Mouse (Mus musculus) frontal cortex, postnatal 14 days (tissue): ENCODE measurements around the gene Tmem72.

Source experiments
- DNase-seq, 2 experiments: peaks; one replicate each; pipeline ENCODE4 v3.0.0; 2022; ENCODE audit warnings: low spot score in 2 of 2

Gene Tmem72

DNA sequence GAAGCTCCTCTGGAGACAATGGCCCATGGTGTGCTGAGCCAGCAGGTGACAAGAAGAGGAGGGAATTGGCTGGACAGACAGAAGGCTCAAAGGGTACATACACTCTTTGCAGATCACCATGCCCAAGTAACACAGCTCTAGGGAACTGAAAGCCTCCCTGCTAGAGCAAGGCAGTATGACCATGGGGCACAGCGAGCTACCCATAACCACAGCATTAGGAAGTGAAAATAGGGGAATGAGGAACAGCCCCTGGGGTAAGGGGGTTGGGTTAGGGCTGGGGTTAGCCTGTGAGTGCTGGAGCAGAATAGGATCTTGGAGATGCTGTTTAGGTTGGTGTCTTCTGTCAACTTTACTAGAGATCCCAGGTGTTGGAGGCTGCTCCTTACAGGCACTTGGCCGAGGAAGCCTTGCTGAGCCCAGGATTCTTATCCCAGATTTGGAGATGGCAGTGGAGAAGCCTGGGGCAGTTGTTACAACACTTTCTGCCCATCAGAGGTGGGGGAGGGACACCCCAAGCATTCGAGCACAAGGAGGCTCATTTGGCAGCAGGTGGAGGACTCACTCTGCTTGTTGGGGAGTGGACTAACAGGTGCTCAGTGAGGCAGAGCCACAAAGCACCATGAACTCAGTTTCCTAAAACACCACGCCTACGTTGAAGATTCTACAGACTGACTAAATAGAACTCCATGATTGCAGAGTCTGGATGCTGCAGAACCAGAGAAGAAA lies 37.0 kb downstream of the Tmem72 start:
- DNase-seq = no peak

DNA sequence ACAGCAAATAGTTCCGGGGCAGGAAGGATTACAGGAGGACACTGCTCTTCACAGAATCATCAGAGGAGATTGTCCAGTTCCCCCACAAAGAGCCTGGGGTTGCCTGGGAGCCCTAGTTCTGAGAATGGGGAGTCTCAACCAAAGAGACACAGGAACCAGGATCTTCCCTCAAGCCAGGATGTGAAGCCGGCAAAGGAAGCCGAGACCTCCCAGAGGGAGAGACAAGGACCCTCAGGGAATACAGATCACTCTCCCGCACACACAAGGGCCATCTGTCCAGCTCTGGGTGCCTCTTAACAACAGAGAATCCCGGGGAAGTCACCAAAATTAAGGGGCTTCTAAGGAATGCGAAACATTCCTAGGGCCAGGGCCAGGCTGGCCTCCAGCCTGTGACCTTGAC lies 39.4 kb downstream of the Tmem72 start:
- no peak for DNase-seq

DNA sequence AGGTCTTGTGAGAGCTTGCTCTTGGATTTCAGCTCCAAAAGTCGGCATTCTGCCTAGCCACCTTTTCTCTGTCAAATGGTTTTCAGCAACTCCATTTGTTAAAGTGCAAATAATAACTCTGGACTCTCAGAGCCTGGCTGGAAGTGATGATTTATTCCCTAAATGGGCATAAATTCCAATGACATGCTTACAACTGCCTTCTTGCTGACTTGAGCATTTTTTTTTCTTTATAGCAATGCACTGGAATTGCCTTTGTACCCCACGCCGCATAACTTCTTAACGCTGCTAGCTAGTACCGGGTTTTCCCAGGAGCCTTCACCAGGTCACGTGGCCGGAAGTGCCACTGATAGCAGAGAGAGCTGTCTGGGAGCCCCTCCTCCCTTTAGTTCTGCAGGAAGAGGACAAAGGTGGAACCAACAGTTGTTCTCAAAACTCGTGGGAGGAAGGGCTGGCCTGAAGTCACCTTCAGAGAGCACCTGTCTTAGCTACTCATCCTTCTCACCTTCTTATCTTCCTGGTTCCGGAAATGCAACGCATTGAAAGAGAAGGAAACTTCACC lies 40.3 kb downstream of the Tmem72 start:
- no peak for DNase-seq

DNA sequence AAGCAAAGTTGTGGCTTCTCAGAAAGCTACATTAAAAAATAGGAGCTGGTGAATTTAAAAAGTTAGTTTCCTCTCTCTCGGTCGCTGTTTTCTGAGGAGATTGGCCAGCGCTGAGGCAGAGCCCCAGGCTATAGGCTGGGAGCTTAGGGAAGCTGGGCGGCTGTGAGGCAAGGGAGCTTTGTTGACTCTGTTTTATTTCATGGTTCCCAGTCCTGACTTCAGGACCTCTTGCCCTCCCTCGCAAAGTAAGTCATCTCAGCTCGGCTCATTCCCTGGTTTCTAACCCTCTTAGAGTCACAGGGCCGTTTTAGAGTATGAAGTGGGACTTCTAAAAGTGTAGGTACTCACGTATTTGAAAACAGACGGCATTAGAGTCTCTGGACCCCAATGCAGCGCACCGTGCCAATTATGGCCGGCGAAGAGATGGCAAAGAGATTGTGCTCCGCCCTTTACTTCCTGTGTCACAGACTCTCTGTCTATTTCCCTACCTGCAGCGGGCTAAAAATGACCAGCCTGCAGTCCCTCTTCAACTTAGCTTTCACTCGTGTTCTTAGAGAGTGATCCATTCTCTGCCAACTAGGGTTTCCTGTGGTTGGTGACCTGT lies 42.3 kb downstream of the Tmem72 start:
- no peak for DNase-seq

DNA sequence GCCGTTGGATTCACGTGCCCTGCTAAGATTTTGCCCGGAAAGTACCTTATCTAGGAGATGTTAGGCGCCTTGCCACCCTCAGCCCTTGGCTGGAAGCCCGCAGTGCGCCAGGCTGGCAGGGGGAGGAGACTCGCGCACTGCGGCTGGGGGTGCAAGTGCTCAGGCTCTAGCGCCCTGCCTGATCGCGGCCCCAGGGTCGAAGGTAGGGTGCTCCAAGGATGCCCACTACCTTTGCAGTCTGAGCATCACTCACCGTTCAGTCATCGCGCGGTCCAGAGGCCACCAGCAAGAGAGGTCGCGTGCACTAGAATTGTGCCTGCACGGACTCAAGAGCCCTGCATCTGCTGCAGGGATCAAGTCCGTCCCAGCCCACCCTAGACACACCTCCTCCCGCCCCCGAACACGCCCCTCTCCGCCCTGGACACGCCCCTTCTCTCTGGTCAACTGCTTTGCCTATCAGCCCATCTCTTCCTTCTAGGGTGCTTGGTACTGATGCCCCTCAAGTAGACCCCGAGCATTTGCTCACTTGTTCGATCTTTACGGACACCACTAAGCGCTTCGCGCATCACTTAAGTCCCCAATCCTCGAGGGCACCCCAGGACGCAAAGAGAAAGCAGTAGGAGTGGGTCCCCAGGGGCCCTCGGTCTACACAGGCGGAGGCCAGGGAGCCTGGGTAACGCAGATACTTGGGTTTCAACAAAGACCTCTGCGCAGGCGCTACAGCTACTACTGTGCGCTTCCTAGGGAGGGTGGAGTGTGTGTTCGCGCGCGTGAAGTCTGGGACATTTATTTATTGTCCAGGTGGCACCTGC lies 43.0 kb downstream of the Tmem72 start, which contains the start of gene Rassf4:
TSS of gene Rassf4 (minus strand) at position 482 of the 812 bp plus-strand sequence.
- DNase-seq = peak; percentile 42 to 63

DNA sequence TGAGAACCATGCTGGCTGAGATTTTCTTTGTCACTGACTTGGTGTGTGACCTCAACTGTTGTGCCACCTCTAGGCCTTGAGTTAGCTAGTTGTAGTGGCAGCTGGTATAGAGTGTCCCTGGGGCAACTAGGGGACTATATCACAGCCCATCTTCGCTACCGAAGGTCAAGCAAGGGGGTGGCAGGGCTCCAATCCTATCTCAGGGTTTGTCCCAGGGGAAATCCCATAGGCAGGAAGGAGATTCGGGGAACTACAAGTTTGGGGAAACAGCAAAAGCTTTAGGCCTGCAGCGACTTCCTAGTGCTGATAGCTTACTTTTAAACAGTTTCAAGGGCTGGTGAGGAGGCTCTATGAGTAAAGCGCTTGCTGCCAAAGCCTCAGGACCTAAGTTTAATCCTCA lies 44.4 kb downstream of the Tmem72 start:
- no peak for DNase-seq

DNA sequence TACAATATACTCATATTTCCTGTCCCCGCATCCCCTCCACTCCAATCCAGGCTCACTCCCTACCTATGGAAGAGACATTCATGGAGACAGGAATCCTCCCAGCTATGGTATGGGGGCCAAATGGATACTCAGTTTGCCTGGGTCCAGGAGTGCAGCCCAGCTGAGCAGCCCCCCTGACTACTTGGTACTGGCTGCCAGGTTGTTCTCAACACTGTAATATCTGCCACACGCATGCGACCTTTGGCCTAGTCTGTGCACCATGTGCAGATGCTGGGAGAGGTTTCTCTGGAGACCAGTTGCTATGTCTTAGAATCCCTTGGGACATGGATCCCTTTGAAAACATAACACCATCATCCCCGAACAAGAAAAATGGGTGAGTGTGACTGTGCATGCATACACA lies 44.9 kb downstream of the Tmem72 start:
- no peak for DNase-seq

DNA sequence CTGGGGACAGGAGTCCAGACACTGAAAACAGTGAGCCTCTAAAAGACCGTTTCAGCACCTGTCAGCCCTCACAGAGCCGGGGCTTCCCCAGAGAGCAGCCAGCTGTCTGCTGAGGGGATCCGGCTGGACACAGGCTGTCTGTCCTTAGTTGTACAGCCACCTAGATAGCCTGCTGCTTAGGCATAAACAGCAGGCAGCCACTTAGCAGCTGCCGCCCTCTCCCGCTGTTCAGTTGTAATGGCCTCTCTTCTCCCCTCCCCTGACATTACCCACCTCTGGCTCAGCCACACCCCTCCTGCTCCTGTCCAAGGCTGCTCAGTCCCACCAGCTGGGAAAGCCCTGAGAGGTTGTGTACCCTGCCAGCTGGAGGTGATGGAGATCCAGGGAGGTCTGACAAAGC lies 45.7 kb downstream of the Tmem72 start:
- DNase-seq = no peak

DNA sequence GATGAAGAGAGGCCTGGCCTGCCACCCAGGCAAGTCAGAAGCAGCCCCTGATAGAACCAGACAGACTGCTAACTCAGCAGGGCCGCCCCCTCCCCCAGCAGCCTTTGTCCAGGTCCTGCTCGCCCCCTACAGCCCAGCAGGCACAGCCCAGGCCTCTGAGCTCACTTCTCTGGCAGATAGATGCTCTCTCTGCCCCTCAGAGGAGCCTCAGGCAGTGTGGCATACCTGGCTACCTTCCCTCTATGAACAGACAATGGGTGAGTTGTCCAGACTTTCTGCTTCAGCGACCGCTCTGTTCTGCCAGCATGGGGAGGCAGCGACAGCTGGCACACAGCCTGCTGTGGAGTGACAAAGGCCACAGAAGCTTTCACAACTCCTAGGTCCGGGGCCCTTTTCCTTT lies 46.6 kb downstream of the Tmem72 start:
- DNase-seq = no peak

DNA sequence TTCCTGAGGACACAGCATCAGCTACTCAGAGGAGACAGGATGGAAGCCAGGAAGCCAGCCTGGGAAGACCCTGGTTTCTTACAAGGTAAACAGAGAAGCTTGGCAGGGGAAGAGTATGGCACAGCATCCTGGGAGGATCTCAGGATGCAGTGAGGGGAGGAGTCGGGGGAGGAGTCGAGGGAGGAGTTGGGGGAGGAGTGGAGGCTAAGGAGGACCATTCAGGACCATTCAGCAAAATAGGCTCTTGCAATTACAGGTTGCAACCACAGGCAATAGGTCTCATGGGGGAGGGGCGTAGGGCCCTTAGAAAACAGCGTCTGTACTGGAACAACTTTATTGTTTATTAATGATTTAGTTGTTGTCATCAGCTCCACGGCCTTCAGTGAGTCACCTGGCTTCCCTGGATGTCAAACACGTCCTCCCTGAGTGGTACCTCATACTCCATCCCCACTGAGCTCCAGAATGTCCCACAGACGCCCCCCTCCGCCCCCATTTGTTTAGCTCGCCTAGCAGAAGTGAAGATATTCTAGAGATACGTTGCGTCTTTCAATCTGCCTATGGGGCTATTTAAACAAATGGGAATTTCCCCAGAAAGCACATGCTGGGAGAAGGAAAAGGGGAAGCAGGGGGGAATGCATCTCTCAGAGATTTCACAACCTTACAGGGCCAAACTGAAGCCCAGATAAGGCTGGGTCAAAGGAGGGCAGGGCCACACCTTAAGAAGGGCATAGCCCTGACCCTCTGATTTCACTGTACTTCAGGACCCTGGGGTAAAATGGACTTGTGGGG lies 47.8 kb downstream of the Tmem72 start:
- no peak for DNase-seq

DNA sequence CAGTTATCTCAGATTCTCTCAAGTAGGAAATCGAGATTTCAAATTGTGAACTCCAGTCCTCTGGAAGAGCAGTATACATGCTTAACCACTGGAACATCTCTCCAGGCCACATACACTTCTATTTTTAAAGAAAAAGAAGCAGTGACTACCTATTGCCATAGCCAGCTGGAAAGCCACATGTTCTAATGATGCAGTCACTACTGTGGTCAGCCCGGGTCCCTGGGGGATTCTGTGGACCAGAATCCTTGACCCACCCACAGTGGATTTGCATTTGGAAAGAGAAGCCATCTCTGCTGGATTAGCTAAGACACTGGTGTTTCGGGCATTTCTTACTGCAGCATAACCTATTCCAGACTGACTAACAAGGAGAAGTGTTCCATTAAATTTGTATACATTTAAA lies 49.3 kb downstream of the Tmem72 start:
- no peak for DNase-seq

DNA sequence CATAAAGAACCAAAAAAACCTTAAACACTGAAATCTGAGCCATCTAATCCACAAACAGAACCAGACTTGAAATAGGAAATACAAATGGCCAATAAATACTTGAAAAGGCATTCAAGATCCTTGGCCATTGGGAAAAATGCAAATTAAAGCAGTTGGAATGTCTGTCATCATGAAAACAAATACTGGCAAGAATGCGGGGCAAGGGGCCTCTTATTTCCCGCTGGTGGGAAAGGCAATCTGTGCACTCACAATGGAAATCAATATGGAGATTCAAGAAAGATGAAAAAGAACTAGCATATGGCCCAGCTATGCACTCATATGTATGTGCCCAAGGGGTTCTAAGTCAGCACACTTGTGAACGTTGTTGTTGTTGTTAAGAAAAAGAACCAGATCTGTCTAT lies 49.8 kb downstream of the Tmem72 start:
- no peak for DNase-seq

DNA sequence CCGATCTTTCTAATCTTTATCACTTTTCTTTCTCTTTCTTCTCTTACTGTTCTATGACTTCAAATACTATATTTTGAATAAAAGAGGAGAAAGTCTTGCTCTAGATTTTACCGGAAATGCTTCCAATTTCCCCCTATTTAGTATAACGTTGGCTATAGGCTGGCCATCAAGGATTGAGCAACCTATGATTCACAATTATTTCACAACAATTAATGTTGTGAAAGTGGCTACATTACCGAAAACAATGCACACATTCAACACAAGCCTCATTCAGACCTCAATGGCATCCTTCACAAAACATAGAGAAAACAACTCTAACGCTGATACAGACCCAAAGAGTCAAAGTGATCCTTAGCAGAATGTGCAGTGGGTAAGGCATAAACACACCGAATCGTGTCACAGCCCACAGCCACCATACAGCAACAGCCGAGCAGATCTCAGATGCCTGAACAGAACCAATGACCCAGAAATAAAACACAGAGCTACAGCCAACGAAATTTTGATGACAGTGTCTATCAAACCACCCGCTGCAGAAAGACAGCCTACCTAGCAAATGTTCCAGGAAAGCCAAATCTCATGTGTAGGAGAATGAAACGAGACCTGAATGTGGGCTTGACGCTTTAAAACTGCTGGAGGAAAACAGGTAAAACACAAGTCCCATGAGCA lies 50.5 kb downstream of the Tmem72 start:
- DNase-seq = no peak

DNA sequence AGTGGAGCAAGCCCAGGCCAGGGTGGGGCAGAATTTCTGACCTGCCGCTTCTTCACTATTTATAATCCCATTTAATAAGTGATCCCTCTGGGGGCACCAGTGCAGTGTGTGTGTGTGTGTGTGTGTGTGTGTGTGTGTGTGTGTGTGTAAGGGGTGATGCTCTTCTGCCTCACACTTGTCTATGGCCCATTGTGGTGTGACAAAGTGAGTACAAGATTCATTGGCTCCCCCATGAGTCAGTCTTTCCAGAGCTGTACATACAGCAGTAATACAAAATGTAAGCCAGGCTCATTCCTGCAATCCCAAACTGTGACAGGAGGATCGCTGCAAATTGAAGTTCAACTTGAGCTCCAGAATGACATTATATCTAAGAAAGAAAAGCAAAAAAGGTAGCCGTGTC lies 51.9 kb downstream of the Tmem72 start:
- DNase-seq = no peak

DNA sequence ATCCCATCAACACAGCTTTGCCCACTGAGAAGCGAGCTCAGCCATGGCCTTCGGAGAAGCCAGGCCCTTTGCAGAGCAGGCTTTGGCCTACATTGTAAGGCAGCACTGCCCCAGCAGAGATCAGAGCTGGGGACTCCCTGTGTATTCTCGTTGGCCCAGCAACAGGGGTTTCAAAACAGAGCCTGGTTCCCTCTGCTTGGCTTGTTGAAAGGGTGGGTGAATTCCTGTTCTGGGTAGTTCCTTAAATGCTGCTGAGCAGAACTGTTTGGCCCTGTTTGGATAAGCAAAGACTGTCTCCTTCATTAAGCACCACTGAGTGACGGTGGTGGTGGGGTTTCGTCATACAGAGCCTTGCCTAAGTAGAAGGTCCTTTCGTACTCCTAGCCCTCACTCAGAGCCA lies 52.7 kb downstream of the Tmem72 start:
- no peak for DNase-seq

DNA sequence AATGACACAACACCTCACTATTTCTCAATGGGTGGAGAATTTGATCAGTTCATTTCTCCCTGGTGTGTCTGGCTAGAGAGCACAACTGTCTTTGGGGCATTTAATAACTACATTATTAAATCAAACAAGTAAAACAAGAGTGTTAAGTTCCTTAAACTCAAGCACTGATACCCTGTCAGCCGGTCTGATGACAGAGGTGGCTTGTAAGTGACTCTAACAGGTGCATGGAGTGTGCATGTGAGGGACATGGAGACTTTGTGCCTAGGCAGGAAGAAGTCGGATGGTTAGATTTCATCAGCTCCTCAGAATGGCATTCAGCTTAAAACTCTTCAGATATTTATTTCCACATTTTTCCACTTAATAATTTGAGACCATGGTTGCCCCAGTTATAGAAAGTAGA lies 53.3 kb downstream of the Tmem72 start:
- DNase-seq = no peak

DNA sequence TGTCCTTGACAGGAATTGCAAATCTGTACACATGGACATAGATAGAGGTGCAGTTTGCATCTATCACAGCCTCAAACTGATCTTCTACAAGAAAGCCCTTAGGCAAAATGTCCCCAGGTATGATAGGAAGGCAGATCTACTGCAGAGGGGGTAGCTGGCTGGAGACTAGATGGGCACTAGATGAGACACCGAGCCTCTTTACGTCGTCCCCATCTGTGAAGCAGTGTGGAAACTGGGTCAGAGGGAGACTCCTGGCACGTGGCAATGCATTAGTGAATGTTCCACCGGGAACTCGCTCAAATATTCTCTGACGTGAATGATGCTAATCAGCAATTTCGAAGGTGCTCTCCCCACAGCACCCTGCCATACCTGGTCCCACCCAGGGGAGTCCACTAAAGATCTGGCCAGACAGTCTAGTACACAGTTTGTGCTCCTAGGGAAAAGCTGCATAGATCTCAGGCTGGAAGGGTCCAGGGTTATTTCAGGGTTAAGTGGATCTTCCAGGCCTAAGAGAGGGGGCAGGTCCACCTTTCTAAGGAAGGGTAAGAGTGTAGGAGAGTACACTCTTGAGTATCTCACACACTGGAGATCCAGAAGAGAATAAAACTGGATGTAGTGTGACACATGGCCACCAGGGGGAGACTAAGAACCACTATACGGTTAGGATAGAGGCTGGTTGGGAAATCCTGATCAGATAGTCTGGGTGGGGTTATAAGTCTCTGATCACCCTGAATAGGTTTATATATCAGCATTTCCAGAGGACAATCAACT lies 62.8 kb downstream of the Tmem72 start:
- DNase-seq = peak in 1 of 2 experiments; percentile 69

DNA sequence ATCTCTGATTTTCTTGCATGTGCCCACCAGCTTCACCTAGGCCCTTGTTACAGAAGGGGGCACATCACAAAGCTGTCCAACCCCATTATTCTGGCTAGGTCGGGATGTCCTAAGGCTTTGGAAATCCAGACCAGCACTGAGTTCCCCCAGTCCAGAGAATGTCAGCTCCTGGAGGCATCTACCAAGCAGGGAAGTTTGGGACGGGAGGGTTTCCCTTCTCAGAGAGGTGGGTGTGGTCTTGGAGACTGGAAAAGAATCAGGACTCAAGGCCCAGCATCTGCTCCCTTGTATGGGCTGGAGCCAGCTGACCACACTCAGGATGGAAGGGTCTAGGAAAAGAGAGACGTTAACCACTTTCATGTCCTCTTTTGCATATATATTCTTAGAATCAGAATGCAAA lies 63.5 kb downstream of the Tmem72 start:
- DNase-seq = no peak

DNA sequence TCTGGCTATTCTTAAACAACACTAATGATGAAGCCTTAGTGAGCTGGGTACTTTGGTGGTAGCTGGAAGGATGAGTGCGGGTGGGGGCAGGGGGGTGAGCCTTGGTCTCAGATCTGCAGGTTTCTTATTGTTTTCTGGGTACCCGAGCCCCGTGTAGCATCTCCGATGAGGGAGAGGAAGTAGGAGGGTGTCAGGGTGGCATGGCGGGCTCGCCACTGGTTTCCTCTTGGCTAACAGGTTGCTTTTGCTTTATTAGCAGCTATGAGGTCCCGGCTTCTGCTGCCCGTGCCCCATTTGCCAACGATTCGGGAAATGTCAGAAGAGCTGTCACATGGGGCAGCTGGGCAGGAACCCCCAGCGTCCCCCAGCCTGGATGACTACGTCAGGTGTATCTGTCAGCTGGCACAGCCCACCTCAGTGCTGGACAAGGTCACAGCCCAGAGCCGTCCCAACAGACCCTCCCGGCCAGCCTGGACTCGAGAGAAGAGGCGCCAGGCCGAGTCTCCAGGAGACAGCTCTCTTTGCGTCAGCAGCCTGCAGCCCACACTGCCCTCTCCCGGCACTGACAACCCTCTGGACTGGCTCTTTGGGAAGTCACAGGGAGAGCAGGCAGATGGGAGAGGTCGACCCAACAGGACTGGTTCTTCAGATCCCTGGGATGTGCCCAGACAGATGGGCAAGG lies 65.1 kb downstream of the Tmem72 start:
- no peak for DNase-seq

DNA sequence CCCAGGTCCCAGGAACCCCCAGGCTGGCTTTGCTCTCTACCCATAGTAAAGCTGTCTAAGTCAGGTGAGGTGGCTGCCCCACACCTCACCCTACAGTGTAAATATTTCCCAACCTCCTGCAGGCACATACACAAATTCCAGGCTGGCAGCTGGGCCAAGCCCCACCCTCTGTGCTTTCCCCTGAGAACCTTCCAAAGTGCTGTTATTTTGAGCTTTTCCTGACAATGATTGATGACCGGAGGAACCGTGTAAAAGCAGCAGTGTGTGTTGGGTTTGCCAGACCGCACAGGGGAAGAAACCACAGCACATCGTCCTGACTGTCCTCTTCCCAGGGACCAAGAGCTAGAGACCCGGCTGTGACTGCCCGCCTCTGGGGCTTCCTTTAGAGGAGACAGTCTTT lies 66.3 kb downstream of the Tmem72 start, which contains the start of gene Depp1:
TSS of gene Depp1 (plus strand) at position 204 of the 400 bp plus-strand sequence.
- no peak for DNase-seq
